Mouse (Mus musculus) forebrain, embryonic 12.5 days (tissue): ENCODE results near the gene Syt13. TPM values are rescaled to one million over a fixed set of nuclear protein-coding genes. Genes with fewer than 3 reads are reported as not detected.

Experiments
- ATAC-seq: fragments of 200-750 bp; cut with Nextera tagmentation; 2 replicates; pipeline ENCODE4 v1.8.0; 2017; ENCODE audit warnings: moderate TSS enrichment; ENCODE audit not compliant: low FRiP score
- H3K27ac ChIP-seq: fragments of 300-500 bp; sonication (generic); 2 replicates; pipeline ENCODE4 v1.5.1; 2016; ENCODE audit warnings: mild to moderate bottlenecking
- H3K27me3 ChIP-seq: fragments of 300-500 bp; sonication (generic); 2 replicates; pipeline ENCODE4 v1.6.1; 2016; ENCODE audit warnings: mild to moderate bottlenecking
- H3K36me3 ChIP-seq: fragments of 300-500 bp; sonication (generic); replicated peaks from 2 replicates; pipeline ENCODE4 v1.6.1; 2016; ENCODE audit warnings: mild to moderate bottlenecking
- H3K4me1 ChIP-seq: fragments of 300-500 bp; sonication (generic); 2 replicates; pipeline ENCODE4 v1.6.1; 2016
- H3K4me2 ChIP-seq: fragments of 300-500 bp; sonication (generic); 2 replicates; pipeline ENCODE4 v1.6.1; 2016; ENCODE audit warnings: mild to moderate bottlenecking, moderate library complexity
- H3K4me3 ChIP-seq: fragments of 300-500 bp; sonication (generic); replicated peaks from 2 replicates; pipeline ENCODE4 v1.5.1; 2016; ENCODE audit warnings: mild to moderate bottlenecking
- H3K9ac ChIP-seq: fragments of 300-500 bp; sonication (generic); 2 replicates; pipeline ENCODE4 v1.6.1; 2016; ENCODE audit warnings: mild to moderate bottlenecking
- H3K9me3 ChIP-seq: fragments of 300-500 bp; sonication (generic); 2 replicates; pipeline ENCODE4 v1.6.1; 2016
- WGBS: fragments of 180-500 bp; shearing (Covaris S2); methylation state at CpG from one replicate; pipeline ENCODE4 v1.1.7; 2016; 5-methylcytosine and 5-hydroxymethylcytosine counted together
- polyA plus RNA-seq: library from polyadenylated mRNA; unstranded; fragments of >200 nt; fragmentation: Nextera tagmentation; extraction: Ambion mirVana; gene quantifications from 2 replicates; pipeline ENCODE4 v1.2.1, GENCODE M21; 2016

Gene Syt13
- polyA plus RNA-seq, result 13.8 and 15.4 TPM in 2 replicates

DNA sequence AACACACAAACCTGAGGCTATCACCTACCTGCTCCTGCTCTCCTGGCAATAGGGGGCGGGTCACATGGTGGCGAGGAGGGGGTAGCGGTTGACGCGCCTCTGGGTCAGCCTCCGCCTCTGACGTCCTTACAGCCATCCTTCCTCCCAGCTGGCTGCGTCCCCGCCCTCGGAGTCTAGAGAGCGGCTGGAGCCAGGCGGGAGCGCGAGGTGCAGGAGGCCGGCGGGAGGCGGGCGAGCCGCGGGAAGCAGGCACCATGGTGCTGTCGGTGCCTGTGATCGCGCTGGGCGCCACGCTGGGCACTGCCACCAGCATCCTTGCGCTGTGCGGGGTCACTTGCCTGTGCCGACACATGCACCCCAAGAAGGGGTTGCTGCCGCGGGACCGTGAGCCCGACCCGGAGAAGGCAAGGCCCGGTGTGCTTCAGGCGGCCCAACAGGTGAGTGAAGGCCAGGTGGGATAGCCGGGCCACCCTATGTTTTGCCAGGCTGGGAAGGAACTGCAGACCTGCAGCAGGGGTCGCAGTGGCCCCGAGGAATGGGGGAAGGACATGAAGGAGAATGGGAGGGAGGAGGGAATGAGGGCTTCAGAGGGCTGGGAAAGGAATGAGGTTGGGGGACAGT lies at the start of gene Syt13:
Gene Syt13, plus strand, starts transcription at position 166 of the 621 bp plus-strand sequence.
- H3K4me1 ChIP-seq, result peaks cover 62% of the 10 kb centered on the region
- peak; percentile 76 for ATAC-seq

DNA sequence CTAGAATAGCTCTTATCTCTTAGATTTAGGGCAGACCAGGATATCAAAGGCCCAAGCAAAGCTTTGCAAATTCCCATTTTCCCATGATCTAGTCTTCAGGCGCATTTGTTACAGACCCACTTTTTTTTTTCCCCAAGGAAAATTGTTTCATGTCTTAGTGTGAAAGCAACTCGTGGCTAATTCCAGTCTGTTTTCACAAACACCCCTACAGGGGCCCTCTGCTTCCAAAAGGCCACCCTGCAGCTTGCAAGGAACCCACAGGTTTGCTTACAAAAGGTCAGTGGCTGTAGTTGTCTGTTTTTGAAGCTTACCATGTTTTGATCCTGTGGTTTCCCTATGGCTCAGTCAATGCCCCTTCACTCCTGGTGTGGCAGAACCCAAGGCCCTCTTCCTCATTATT lies 48.3 kb upstream of the Syt13 start:
- WGBS, result 17% methylated on average over 2 of the region's 2 CpGs
- Histone ChIP-seq H3K27ac (no peak overlapping the region), H3K9ac (no peak overlapping the region), H3K36me3 (no peaks in the 10 kb centered on the region), H3K27me3 (no peaks in the 10 kb centered on the region), H3K4me2 (no peak overlapping the region), H3K4me1 (peaks cover 15% of the 10 kb centered on the region), H3K9me3 (0 out of 2 replicates have a peak, but pooled peaks cover 9% of the 10 kb centered on the region), H3K4me3 (no peak overlapping the region)
- no peak for ATAC-seq

More for the DNA sequence above, at the start of gene Syt13:
- Histone ChIP-seq H3K9ac (peak within 1 kb of the TSS; percentile 51), H3K27ac (peak within 1 kb of the TSS; percentile 53), H3K4me3 (peak within 1 kb of the TSS; percentile 42), H3K9me3 (no peaks in the 10 kb centered on the region), H3K27me3 (peaks cover 43% of the 10 kb centered on the region), H3K36me3 (no peaks in the 10 kb centered on the region), H3K4me2 (peak within 1 kb of the TSS; percentile 80)
- under 1% methylated on average over 34 of the region's 38 CpGs for WGBS

GRCm38 (mm10) chr2:92870139-92870836 lies 44.6 kb upstream of the Syt13 start:
- H3K27me3 ChIP-seq, result no peaks in the 10 kb centered on the region
- no peak for ATAC-seq
- H3K27ac ChIP-seq, result peak overlapping the region; percentile 59; the same call in 1 of the 2 replicates
- H3K4me2 ChIP-seq, result no peak overlapping the region
- H3K36me3 ChIP-seq, result no peaks in the 10 kb centered on the region
- WGBS, result 11% methylated on average over 10 of the region's 10 CpGs
- H3K9ac ChIP-seq, result no peak overlapping the region
- H3K4me3 ChIP-seq, result no peak overlapping the region
- H3K4me1 ChIP-seq, result peaks cover 15% of the 10 kb centered on the region
- no peaks in the 10 kb centered on the region for H3K9me3 ChIP-seq

GRCm38 (mm10) chr2:92871093-92871686 lies 43.7 kb upstream of the Syt13 start:
- H3K27me3 ChIP-seq, result no peaks in the 10 kb centered on the region
- peaks cover 15% of the 10 kb centered on the region for H3K4me1 ChIP-seq
- WGBS, result 9% methylated on average over 7 of the region's 7 CpGs
- no peak overlapping the region for H3K4me3 ChIP-seq
- no peak overlapping the region for H3K27ac ChIP-seq
- ATAC-seq, result no peak
- no peak overlapping the region for H3K9ac ChIP-seq
- no peaks in the 10 kb centered on the region for H3K36me3 ChIP-seq
- H3K4me2 ChIP-seq, result no peak overlapping the region
- H3K9me3 ChIP-seq, result no peaks in the 10 kb centered on the region

- no peak for ATAC-seq
- 92% methylated on average over 4 of the region's 4 CpGs for WGBS
- Histone ChIP-seq H3K36me3 (no peaks in the 10 kb centered on the region), H3K4me1 (peaks cover 26% of the 10 kb centered on the region), H3K9ac (no peak overlapping the region), H3K27me3 (no peaks in the 10 kb centered on the region), H3K27ac (no peak overlapping the region), H3K9me3 (no peaks in the 10 kb centered on the region), H3K4me2 (no peak overlapping the region), H3K4me3 (no peak overlapping the region)
Measured at GRCm38 (mm10) chr2:92872652-92873051, 42.2 kb upstream of the Syt13 start.

GRCm38 (mm10) chr2:92874592-92874991 lies 40.3 kb upstream of the Syt13 start:
- Histone ChIP-seq H3K36me3 (no peaks in the 10 kb centered on the region), H3K27ac (no peak overlapping the region), H3K27me3 (0 out of 2 replicates have a peak, but pooled peaks cover 5% of the 10 kb centered on the region), H3K9me3 (no peaks in the 10 kb centered on the region), H3K4me3 (no peak overlapping the region), H3K9ac (no peak overlapping the region), H3K4me1 (peaks cover 28% of the 10 kb centered on the region), H3K4me2 (no peak overlapping the region)
- WGBS, result 68% methylated on average over 1 of the region's 1 CpGs
- ATAC-seq, result no peak

GRCm38 (mm10) chr2:92877488-92877887 lies 37.4 kb upstream of the Syt13 start:
- 0 out of 2 replicates have a peak, but pooled peaks cover 5% of the 10 kb centered on the region for H3K27me3 ChIP-seq
- 56% methylated on average over 3 of the region's 3 CpGs for WGBS
- no peak for ATAC-seq

DNA sequence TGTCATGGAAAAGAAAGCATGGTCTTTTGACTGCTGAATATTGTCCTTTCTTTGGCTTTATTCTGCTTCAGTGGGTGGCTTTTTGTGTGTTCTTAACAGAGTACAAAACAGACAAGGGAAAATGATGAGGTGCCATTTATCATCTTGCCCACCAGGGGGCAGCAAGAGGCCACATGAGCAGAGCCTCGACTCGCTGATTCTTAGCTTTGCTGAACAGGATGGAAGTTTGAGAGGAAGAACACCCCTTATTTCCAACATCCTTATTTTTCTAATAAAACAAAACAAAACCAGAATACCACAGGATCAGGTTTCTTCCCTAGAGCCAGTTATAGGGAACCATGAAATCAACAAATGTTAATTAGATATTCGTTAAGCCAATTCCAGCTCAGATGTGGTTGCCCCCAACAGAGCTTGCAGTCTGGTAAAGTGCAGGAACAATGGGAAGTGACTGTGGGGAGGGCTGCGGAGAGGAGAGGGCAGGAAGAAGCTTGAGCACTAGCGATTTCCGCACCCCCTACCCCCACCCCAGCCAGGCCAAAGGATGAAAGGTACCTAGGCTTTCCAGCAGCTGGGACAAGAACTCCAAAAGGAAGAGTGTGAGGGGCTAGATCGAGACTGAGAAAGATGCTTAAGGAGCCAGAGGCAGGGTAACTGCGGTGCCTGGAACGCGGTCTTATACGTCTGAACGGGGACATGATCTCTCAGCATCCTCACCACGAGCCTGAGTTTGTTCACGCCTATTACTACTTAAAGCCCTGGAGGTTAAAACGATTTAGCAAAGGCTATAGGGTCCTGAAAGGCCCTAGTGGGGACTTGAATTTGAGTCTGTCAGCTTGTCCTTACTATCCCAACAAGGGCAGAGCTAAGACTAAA lies 31.6 kb upstream of the Syt13 start:
- Histone ChIP-seq H3K4me3 (no peak overlapping the region), H3K4me1 (peaks cover 11% of the 10 kb centered on the region), H3K9ac (no peak overlapping the region), H3K36me3 (no peaks in the 10 kb centered on the region), H3K4me2 (peak overlapping the region; percentile 24; the same call in 1 of the 2 replicates), H3K27me3 (0 out of 2 replicates have a peak, but pooled peaks cover 7% of the 10 kb centered on the region), H3K27ac (no peak overlapping the region), H3K9me3 (no peaks in the 10 kb centered on the region)
- ATAC-seq, result peak; percentile 55; the same call in 1 of the 2 replicates
- WGBS, result 2% methylated on average over 15 of the region's 15 CpGs

More at GRCm38 (mm10) chr2:92877488-92877887, 37.4 kb upstream of the Syt13 start:
- H3K4me2 ChIP-seq, result no peak overlapping the region
- H3K4me1 ChIP-seq, result peaks cover 13% of the 10 kb centered on the region; the same call in 1 of the 2 replicates
- no peak overlapping the region for H3K27ac ChIP-seq
- no peak overlapping the region for H3K9ac ChIP-seq
- H3K36me3 ChIP-seq, result no peaks in the 10 kb centered on the region
- H3K9me3 ChIP-seq, result no peaks in the 10 kb centered on the region
- no peak overlapping the region for H3K4me3 ChIP-seq

GRCm38 (mm10) chr2:92883912-92884243 lies 31.0 kb upstream of the Syt13 start:
- Histone ChIP-seq H3K4me2 (0 out of 2 replicates have a peak overlapping the region, but pooled peaks have one; percentile 24), H3K4me3 (no peak overlapping the region), H3K9ac (no peak overlapping the region), H3K36me3 (no peaks in the 10 kb centered on the region), H3K27me3 (0 out of 2 replicates have a peak, but pooled peaks cover 5% of the 10 kb centered on the region), H3K4me1 (peaks cover 11% of the 10 kb centered on the region), H3K27ac (no peak overlapping the region), H3K9me3 (no peaks in the 10 kb centered on the region)
- 0% methylated on average over 2 of the region's 2 CpGs for WGBS
- ATAC-seq, result peak; percentile 39; the same call in 1 of the 2 replicates

DNA sequence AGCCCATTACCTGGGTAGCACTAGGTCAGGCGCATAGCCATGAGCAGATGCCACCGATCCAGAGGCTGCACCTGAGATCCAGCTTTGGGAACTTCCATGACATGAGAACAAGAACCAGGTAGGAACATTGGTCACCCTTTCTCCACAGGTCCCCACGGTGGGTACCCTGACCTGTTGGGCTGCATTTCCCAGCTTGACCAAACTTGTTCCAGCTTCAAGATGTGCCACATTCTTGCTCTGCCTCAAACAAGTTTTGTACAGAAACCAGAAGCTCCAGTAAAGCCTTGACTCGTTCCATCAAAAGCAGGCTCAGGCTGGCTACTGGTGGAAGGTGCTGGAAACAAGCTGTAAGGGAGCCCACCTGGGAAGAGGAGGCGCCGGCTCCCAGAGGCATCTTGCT lies 29.9 kb upstream of the Syt13 start:
- no peak for ATAC-seq
- 93% methylated on average over 6 of the region's 6 CpGs for WGBS
- H3K9me3 ChIP-seq, result no peaks in the 10 kb centered on the region

DNA sequence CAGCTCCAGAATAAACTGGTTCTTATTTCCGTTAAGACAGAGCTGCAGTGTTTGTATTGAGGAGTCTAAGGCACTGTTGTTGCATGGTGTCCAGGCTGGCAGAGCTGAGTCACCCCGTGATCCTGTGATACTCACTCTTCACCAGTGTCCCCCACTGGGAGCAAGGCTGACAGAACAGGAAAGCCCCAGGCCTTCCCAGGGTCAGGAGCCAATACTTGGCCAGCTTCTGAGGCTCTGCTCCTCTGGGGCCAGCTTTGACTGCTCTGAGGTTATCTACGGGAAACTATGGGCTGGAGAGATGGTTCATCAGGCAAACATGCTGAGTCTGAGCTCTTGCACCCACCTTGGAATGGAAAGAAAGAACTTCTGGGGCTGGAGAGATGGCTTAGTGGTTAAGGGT lies 28.0 kb upstream of the Syt13 start:
- Histone ChIP-seq H3K4me3 (no peak overlapping the region), H3K4me1 (peaks cover 11% of the 10 kb centered on the region), H3K36me3 (no peaks in the 10 kb centered on the region), H3K9me3 (no peaks in the 10 kb centered on the region), H3K27ac (no peak overlapping the region), H3K9ac (no peak overlapping the region), H3K4me2 (no peak overlapping the region), H3K27me3 (0 out of 2 replicates have a peak, but pooled peaks cover 2% of the 10 kb centered on the region)
- no peak for ATAC-seq
- WGBS, result 80% methylated on average over 3 of the region's 3 CpGs

More for the DNA sequence above, 29.9 kb upstream of the Syt13 start:
- Histone ChIP-seq H3K36me3 (no peaks in the 10 kb centered on the region), H3K4me3 (no peak overlapping the region), H3K27me3 (0 out of 2 replicates have a peak, but pooled peaks cover 2% of the 10 kb centered on the region), H3K4me2 (no peak overlapping the region), H3K27ac (no peak overlapping the region), H3K4me1 (peaks cover 11% of the 10 kb centered on the region), H3K9ac (no peak overlapping the region)
